Mouse (Mus musculus): ENCODE measurements around the gene Prg2.

Prg2 gene

GRCm38 (mm10) chr2:84980188-84980587, at the start of gene Prg2:
Gene Prg2 (plus strand): TSS chr2:84980461.
- no peak for DNase-seq

GRCm38 (mm10) chr2:84933992-84934648, 46.1 kb upstream of the Prg2 start:
- no peak for DNase-seq

GRCm38 (mm10) chr2:84934649-84935007, 45.6 kb upstream of the Prg2 start:
- no peak for DNase-seq

GRCm38 (mm10) chr2:84935065-84935464, 45.2 kb upstream of the Prg2 start:
- no peak for DNase-seq

- peak; percentile 85 to 91 for DNase-seq
Observed at GRCm38 (mm10) chr2:84936474-84937429, 43.5 kb upstream of the Prg2 start, which contains the start of gene Slc43a3. Gene Slc43a3 (plus strand): TSS chr2:84936579.

GRCm38 (mm10) chr2:84937491-84938150, 42.6 kb upstream of the Prg2 start:
- DNase-seq: peak in 1 of 2 experiments; percentile 14

GRCm38 (mm10) chr2:84938249-84938946, 41.9 kb upstream of the Prg2 start:
- peak; percentile 9 to 26 for DNase-seq

GRCm38 (mm10) chr2:84939306-84939705, 41.0 kb upstream of the Prg2 start:
- no peak for DNase-seq

- no peak for DNase-seq
Observed at GRCm38 (mm10) chr2:84939711-84940110, 40.5 kb upstream of the Prg2 start.

GRCm38 (mm10) chr2:84941332-84941731, 38.9 kb upstream of the Prg2 start:
- DNase-seq: no peak

- no peak for DNase-seq
Observed at GRCm38 (mm10) chr2:84941795-84942194, 38.5 kb upstream of the Prg2 start.

- no peak for DNase-seq
Observed at GRCm38 (mm10) chr2:84947154-84947771, 33.0 kb upstream of the Prg2 start.

- no peak for DNase-seq
Observed at GRCm38 (mm10) chr2:84948252-84948651, 32.0 kb upstream of the Prg2 start.

GRCm38 (mm10) chr2:84948721-84949120, 31.5 kb upstream of the Prg2 start:
- no peak for DNase-seq

- DNase-seq: no peak
Observed at GRCm38 (mm10) chr2:84951027-84951426, 29.2 kb upstream of the Prg2 start.

GRCm38 (mm10) chr2:84952251-84952650, 28.0 kb upstream of the Prg2 start:
- no peak for DNase-seq

- DNase-seq: no peak
Observed at GRCm38 (mm10) chr2:84952693-84953092, 27.6 kb upstream of the Prg2 start.

- DNase-seq: no peak
Observed at GRCm38 (mm10) chr2:84955435-84955834, 24.8 kb upstream of the Prg2 start.

- DNase-seq: peak; percentile 63 to 67
Observed at GRCm38 (mm10) chr2:84956274-84956673, 24.0 kb upstream of the Prg2 start.

- no peak for DNase-seq
Observed at GRCm38 (mm10) chr2:84958588-84959264, 21.5 kb upstream of the Prg2 start.

GRCm38 (mm10) chr2:84961300-84961699, 19.0 kb upstream of the Prg2 start:
- peak; percentile 30 to 54 for DNase-seq

- DNase-seq: no peak
Observed at GRCm38 (mm10) chr2:84961901-84962300, 18.4 kb upstream of the Prg2 start.

Data from kidney, postnatal 4 days (tissue).